Mouse (Mus musculus): Measurements from ENCODE around the gene Smyd3. TPM values are rescaled to one million over a fixed set of nuclear protein-coding genes. Genes with fewer than 3 reads are reported as not detected.
A peak's percentile ranks its signal among the peaks of the same experiment; 100 is the strongest.

The Smyd3 gene
- polyA plus RNA-seq, 1 experiment from 2014 or later = 18.3 TPM

DNA sequence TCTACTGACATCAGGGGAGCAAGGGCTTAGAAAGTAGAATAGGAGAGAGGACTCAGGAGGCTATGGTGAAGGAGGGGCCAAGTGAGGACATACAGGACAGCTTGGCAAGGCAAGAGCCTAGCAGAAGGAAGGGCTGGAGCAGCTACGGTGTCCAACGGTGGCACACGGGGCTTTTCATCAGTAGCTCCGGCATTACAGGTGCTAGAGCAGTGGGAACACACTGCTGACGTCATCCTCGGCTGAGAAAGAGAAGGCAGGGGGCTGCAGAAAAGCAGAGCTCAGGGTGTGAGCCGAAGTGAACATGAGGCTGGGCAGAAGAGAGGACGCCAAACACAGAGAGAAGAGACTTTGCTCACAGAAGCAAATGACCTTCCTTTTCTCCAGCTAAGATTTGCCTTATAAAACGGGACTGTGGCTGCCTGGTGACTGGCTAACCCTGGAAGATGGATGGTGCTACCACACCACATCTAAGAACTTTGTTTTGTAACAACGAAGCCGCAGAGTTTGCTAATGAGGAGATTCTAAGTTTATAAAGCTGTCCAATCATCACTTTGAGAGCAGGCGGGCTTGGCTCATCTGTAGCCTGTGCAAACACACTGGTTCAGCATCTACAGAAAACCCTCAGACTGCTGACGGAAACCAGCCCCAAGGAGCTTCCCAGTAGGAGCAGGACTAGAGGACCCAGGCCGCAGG is 453.1 kb downstream of the Smyd3 start:
- Histone ChIP-seq H3K4me2 (ENCODE audit: low read length) (no peak overlapping the region), H3K9ac (ENCODE audit: low read depth, low read length) (no peak overlapping the region), H3K4me1 (replicated peaks; ENCODE audit: insufficient read depth, low read length) (peaks cover 22% of the 10 kb centered on the region), H3K4me3 (replicated peaks; ENCODE audit: low read depth, low read length) (no peak overlapping the region), H3K36me3 (ENCODE audit: insufficient read depth, low read length) (no peaks in the 10 kb centered on the region), H3K9me3 (replicated peaks; ENCODE audit: low read length) (no peaks in the 10 kb centered on the region), H3K27ac (no peak overlapping the region), H3K27me3 (ENCODE audit: insufficient read depth, low read length) (no peaks in the 10 kb centered on the region)
- DNase-seq (ENCODE audit: low spot score) = no peak
- TF ChIP-seq CTCF (IDR thresholded peaks at IDR 0.05; ENCODE audit: low read depth) = no peak
- ATAC-seq (replicated peaks; ENCODE audit: low FRiP score, low read depth) = no peak
- WGBS = 85% methylated on average over 14 of the region's 14 CpGs

DNA sequence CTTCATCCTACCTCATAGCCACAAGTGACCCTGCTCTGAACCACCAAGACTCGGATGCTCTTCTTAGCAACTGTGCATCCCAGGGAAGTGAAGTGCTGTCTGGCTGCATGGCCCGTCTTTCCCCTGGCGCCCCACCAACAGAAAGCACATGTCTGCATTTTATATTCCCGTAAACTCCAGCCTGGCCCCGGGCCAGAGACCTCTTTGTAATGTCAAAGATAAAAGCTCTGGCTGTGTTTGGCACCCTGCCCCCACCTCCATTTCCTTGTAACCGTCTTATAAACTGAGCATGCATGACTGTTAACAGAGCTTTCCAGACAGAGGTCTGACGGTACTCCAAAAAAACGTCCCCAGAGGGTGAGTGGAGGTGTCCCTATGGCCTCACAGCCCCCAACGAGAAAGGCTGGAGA is 456.1 kb downstream of the Smyd3 start:
- Histone ChIP-seq H3K4me1 (replicated peaks; ENCODE audit: insufficient read depth, low read length) (peaks cover 29% of the 10 kb centered on the region), H3K36me3 (ENCODE audit: insufficient read depth, low read length) (no peaks in the 10 kb centered on the region), H3K9ac (ENCODE audit: low read depth, low read length) (no peak overlapping the region), H3K27me3 (ENCODE audit: insufficient read depth, low read length) (no peaks in the 10 kb centered on the region), H3K4me2 (ENCODE audit: low read length) (no peak overlapping the region), H3K4me3 (replicated peaks; ENCODE audit: low read depth, low read length) (no peak overlapping the region), H3K27ac (peak overlapping the region; percentile 70), H3K9me3 (replicated peaks; ENCODE audit: low read length) (no peaks in the 10 kb centered on the region)
- DNase-seq (ENCODE audit: low spot score) (peak; percentile 82), ATAC-seq (replicated peaks; ENCODE audit: low FRiP score, low read depth) (no peak; the same call in 1 of the 2 replicates)
- TF ChIP-seq CTCF (IDR thresholded peaks at IDR 0.05; ENCODE audit: low read depth) = no peak
- 19% methylated on average over 9 of the region's 9 CpGs for WGBS

DNA sequence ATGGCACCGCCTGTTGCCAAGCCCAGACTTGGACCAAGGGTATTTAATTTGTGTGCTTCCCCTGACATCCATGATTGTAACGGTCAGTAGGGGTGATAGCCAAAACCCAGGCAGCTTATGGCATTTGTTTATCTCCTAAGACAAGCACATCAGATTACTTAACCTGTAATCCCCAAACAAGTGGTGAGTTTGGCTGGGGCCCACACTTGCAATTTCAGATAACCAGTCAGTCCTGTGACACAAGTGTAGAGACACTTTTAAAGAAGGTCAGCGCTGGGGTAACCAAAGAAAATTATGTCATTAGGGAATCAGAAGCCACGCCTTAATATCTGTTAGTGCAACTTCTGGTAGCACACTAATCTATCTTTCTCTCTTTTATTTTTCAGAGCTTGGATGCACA is 456.8 kb downstream of the Smyd3 start:
- 72% methylated on average over 4 of the region's 4 CpGs for WGBS
- Histone ChIP-seq H3K4me3 (replicated peaks; ENCODE audit: low read depth, low read length) (no peak overlapping the region), H3K4me2 (ENCODE audit: low read length) (no peak overlapping the region), H3K27ac (peak overlapping the region; percentile 82), H3K9ac (ENCODE audit: low read depth, low read length) (no peak overlapping the region), H3K36me3 (ENCODE audit: insufficient read depth, low read length) (no peaks in the 10 kb centered on the region), H3K9me3 (replicated peaks; ENCODE audit: low read length) (no peaks in the 10 kb centered on the region), H3K4me1 (replicated peaks; ENCODE audit: insufficient read depth, low read length) (peaks cover 29% of the 10 kb centered on the region), H3K27me3 (ENCODE audit: insufficient read depth, low read length) (no peaks in the 10 kb centered on the region)
- ATAC-seq (replicated peaks; ENCODE audit: low FRiP score, low read depth) = no peak
- no peak for TF ChIP-seq CTCF (IDR thresholded peaks at IDR 0.05; ENCODE audit: low read depth)
- no peak for DNase-seq (ENCODE audit: low spot score)

DNA sequence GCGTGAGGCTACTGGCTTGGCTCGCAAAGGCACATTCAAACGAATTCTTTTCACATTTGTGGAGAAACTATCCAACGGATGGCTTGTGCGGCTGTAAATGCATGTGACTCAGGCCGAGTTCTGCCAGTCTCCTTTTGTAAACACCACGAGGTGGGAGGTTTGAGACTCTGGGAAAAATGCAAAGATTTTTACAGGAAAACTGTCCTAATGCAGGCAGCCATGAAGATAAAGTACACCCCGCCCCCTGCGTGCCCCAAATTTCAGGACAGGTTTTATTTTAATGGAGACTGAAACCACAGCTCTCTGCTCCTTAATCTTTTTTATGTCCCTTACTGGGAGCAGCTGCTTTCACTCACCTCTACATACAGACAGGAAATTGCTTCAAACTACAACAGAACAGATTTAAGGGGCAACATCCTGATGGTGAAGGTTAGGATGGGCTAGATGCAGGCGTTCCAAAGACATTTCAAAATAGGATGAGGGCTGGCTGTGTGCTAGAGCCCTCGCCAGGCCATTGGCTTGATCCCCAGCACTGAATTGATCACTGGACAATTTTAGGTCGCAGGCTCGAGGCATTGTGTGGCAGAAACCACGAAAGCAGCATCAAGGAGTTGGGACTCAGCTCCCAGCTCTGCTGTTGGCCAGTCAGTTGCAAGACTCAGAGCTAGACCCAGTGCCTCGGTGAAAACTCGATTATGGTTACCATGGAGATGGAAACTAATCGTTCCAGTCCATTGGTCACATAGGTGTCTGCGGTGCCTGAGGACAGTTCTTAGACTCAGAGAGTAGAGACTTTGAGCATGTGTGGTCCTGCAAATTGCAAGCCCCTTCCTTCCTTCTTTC is 457.5 kb downstream of the Smyd3 start:
- Histone ChIP-seq H3K4me3 (replicated peaks; ENCODE audit: low read depth, low read length) (no peak overlapping the region), H3K27me3 (ENCODE audit: insufficient read depth, low read length) (no peaks in the 10 kb centered on the region), H3K27ac (peak overlapping the region; percentile 82), H3K4me2 (ENCODE audit: low read length) (peak overlapping the region; percentile 27; the same call in 1 of the 2 replicates), H3K4me1 (replicated peaks; ENCODE audit: insufficient read depth, low read length) (peaks cover 33% of the 10 kb centered on the region), H3K36me3 (ENCODE audit: insufficient read depth, low read length) (no peaks in the 10 kb centered on the region), H3K9ac (ENCODE audit: low read depth, low read length) (no peak overlapping the region), H3K9me3 (replicated peaks; ENCODE audit: low read length) (no peaks in the 10 kb centered on the region)
- ATAC-seq (replicated peaks; ENCODE audit: low FRiP score, low read depth) = peak; percentile 44; the same call in 1 of the 2 replicates
- WGBS = 18% methylated on average over 18 of the region's 18 CpGs
- no peak for TF ChIP-seq CTCF (IDR thresholded peaks at IDR 0.05; ENCODE audit: low read depth)
- DNase-seq (ENCODE audit: low spot score) = peak; percentile 94

DNA sequence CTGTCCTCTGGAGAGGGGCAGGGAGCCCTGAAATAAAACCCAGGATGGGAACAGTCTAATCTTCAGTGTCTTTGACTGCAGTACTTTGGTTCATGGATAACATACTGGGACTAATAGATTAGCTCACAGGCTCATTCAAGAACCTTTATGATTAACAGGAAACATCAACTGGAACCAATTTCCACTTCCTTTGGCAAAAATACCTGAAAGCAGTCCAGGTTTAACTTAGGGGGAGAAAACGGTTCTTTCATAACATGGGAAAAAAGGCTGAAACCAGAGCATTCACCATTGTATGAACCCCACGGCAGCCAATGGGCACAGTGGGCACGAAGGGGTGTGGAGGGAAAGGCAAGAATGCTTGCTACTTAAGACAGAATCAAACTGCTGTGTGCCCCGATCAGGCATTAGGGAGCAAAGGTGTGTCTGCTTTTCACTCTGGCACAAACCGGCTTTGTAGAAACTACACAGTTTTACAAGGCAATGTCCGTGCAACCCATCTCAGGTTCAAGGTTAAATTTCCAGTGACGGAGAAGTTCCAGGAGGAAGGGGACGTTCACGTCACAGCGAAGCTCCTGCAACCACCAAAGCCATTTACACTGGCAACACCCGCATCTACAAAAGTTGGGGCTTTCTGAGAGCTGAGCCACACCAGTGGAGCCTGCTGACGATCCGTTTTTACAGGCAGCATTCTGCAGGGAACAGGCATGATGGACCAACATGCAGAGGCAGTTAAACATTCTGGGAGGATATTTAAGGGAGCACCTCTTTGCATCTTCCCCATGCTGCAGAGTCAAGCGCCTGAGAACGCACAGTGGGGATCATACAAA is 458.3 kb downstream of the Smyd3 start:
- no peak for ATAC-seq (replicated peaks; ENCODE audit: low FRiP score, low read depth)
- 35% methylated on average over 15 of the region's 15 CpGs for WGBS
- peak overlapping the region; percentile 82 for H3K27ac ChIP-seq
- H3K9me3 ChIP-seq (replicated peaks; ENCODE audit: low read length) = no peaks in the 10 kb centered on the region
- no peaks in the 10 kb centered on the region for H3K27me3 ChIP-seq (ENCODE audit: insufficient read depth, low read length)
- no peak for DNase-seq (ENCODE audit: low spot score)
- no peak for TF ChIP-seq CTCF (IDR thresholded peaks at IDR 0.05; ENCODE audit: low read depth)
- peak overlapping the region; percentile 27; the same call in 1 of the 2 replicates for H3K4me2 ChIP-seq (ENCODE audit: low read length)
- no peak overlapping the region for H3K4me3 ChIP-seq (replicated peaks; ENCODE audit: low read depth, low read length)
- no peaks in the 10 kb centered on the region for H3K36me3 ChIP-seq (ENCODE audit: insufficient read depth, low read length)
- H3K9ac ChIP-seq (ENCODE audit: low read depth, low read length) = no peak overlapping the region
- H3K4me1 ChIP-seq (replicated peaks; ENCODE audit: insufficient read depth, low read length) = peaks cover 36% of the 10 kb centered on the region

DNA sequence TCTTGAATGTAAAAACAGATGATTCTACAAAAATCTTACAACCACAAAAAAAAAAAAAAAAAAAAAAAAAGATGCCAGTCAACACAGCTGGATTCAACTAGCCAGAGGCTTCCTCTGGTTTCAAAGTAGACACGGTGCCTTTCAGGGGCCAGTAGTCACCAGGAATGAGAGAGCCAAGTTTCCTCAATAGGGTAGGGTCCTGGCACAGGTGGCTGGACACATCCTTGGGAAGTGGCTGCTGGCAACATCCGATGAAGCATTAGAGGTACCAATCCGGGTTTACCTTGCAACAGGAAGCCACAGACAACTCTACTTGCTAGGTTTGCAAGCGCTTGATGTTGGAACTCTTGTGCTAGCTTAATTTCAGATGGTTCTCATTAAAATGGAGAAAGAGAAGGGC is 459.2 kb downstream of the Smyd3 start:
- Histone ChIP-seq H3K4me2 (ENCODE audit: low read length) (no peak overlapping the region), H3K27me3 (ENCODE audit: insufficient read depth, low read length) (no peaks in the 10 kb centered on the region), H3K9ac (ENCODE audit: low read depth, low read length) (no peak overlapping the region), H3K4me3 (replicated peaks; ENCODE audit: low read depth, low read length) (no peak overlapping the region), H3K9me3 (replicated peaks; ENCODE audit: low read length) (no peaks in the 10 kb centered on the region), H3K27ac (no peak overlapping the region), H3K36me3 (ENCODE audit: insufficient read depth, low read length) (no peaks in the 10 kb centered on the region), H3K4me1 (replicated peaks; ENCODE audit: insufficient read depth, low read length) (peaks cover 36% of the 10 kb centered on the region)
- 42% methylated on average over 4 of the region's 4 CpGs for WGBS
- no peak for ATAC-seq (replicated peaks; ENCODE audit: low FRiP score, low read depth)
- DNase-seq (ENCODE audit: low spot score) = no peak
- no peak for TF ChIP-seq CTCF (IDR thresholded peaks at IDR 0.05; ENCODE audit: low read depth)
